Mouse (Mus musculus): ENCODE measurements around the gene Gpr15. TPM values are rescaled to one million over a fixed set of nuclear protein-coding genes. Genes with fewer than 3 reads are reported as not detected.

Gene Gpr15
- polyA plus RNA-seq, 1 experiment from 2014 or later, result not detected

DNA sequence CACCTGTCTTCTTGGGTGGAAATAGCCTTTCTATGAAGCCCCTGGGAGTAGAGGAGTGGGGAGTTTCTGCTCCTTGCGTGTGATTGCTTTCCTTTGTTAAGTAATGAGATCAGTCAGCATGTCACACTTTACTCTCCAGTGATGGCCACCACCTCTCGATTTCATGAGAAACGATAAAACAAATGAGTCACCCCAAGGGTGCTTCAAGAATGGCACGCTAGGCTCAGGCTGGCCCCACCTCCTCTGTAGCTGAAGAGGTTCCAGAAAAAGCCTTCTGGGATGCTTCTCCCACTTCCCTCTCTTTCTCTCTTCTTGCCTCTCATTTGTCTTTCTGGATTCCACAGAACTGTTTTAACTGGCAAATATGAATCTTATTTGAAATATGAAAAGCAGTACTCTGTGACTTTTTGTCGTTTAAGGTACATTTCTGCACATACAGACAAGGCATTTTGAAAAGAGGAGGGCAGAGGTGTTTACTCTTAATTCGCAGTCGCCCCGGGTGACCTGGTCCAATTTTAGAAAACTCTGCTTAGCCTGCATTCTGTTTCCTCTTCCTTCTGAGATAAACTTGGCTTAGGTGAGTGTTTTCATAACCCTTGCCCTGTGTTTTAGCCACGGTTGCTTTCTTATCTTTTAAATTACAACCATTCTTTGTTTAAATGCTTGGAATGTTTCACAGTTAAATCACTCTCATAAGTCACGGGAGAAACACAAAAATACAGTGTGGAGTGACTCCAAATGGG is 15.3 kb downstream of the Gpr15 start:
- ATAC-seq (no peak), DNase-seq (no peak)
- Histone ChIP-seq H3K4me2 (ENCODE audit: low read depth, low read length) (no peak overlapping the region), H3K36me3 (replicated peaks; ENCODE audit: insufficient read depth, low read length) (no peaks in the 10 kb centered on the region), H3K9ac (replicated peaks) (no peak overlapping the region), H3K4me1 (ENCODE audit: insufficient read depth) (no peaks in the 10 kb centered on the region), H3K27ac (ENCODE audit: low read depth) (no peak overlapping the region), H3K4me3 (ENCODE audit: low read depth, low read length) (no peak overlapping the region), H3K9me3 (ENCODE audit: low read length) (no peaks in the 10 kb centered on the region), H3K27me3 (ENCODE audit: insufficient read depth, low read length) (0 out of 2 replicates have a peak, but pooled peaks cover 5% of the 10 kb centered on the region)
- WGBS (ENCODE audit: insufficient replicate concordance), result 18% methylated on average over 10 of the region's 10 CpGs
- TF ChIP-seq CTCF (IDR thresholded peaks at IDR 0.05; ENCODE audit: low read depth) (no peak), EP300 (IDR thresholded peaks at IDR 0.05; ENCODE audit: low read depth) (no peak)

DNA sequence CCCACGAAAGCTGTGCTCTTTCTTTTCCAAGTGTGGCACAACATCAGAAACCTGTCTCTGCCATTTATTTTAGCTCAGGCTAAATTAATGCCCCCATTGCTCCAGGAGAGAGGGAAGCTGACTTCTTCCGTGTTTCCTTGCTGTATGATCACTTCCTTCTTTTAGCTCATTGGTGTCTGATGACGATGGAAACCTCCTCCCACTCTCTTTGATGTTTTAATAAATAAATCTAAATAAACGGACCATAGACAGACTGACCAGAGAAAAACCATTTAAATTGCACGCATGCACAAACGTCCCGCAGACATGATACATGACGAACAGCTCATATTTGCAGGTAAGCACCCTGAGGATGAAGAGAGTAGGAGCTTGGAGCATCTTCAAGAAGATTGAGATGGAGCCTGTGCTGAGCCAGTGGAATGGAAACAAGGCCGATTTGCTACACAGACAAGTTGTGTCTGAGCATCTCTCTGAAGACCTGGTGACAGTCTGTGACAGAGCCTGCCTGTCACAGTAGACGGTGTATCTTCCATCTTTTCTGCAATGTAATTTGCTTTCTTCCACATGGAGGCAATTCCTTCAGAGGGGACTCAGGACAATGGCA is 16.4 kb downstream of the Gpr15 start:
- WGBS (ENCODE audit: insufficient replicate concordance), result 77% methylated on average over 10 of the region's 10 CpGs
- H3K27ac ChIP-seq (ENCODE audit: low read depth), result no peak overlapping the region
- H3K4me1 ChIP-seq (ENCODE audit: insufficient read depth), result no peaks in the 10 kb centered on the region
- H3K36me3 ChIP-seq (replicated peaks; ENCODE audit: insufficient read depth, low read length), result no peaks in the 10 kb centered on the region
- TF ChIP-seq CTCF (IDR thresholded peaks at IDR 0.05; ENCODE audit: low read depth) (no peak), EP300 (IDR thresholded peaks at IDR 0.05; ENCODE audit: low read depth) (no peak)
- no peaks in the 10 kb centered on the region for H3K9me3 ChIP-seq (ENCODE audit: low read length)
- no peak overlapping the region for H3K9ac ChIP-seq (replicated peaks)
- no peak overlapping the region for H3K4me3 ChIP-seq (ENCODE audit: low read depth, low read length)
- H3K4me2 ChIP-seq (ENCODE audit: low read depth, low read length), result no peak overlapping the region
- 0 out of 2 replicates have a peak, but pooled peaks cover 5% of the 10 kb centered on the region for H3K27me3 ChIP-seq (ENCODE audit: insufficient read depth, low read length)
- DNase-seq (no peak), ATAC-seq (no peak)

DNA sequence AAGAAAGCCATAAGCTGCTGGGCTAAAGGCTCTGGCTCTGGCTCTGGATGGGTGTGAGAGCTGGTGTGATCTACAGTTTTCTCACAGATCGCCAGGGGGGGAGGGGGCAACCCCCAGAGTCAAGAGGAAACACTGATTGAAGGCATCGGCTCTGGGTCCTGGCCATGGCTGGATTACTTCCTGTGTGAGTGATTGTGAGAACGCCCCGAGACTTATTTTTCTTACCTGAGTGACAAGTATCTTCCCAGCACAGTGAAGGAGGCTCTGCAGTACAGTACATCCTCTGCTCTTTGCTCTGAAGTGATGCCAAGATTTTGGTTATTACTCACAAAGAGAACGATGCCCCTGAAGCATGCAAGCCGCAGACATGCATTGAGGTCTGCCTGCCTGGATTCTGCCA is 17.1 kb downstream of the Gpr15 start:
- Histone ChIP-seq H3K4me3 (ENCODE audit: low read depth, low read length) (no peak overlapping the region), H3K4me2 (ENCODE audit: low read depth, low read length) (no peak overlapping the region), H3K9me3 (ENCODE audit: low read length) (no peaks in the 10 kb centered on the region), H3K4me1 (ENCODE audit: insufficient read depth) (no peaks in the 10 kb centered on the region), H3K27me3 (ENCODE audit: insufficient read depth, low read length) (0 out of 2 replicates have a peak, but pooled peaks cover 5% of the 10 kb centered on the region), H3K27ac (ENCODE audit: low read depth) (no peak overlapping the region), H3K36me3 (replicated peaks; ENCODE audit: insufficient read depth, low read length) (no peaks in the 10 kb centered on the region), H3K9ac (replicated peaks) (no peak overlapping the region)
- ATAC-seq (no peak), DNase-seq (no peak)
- WGBS (ENCODE audit: insufficient replicate concordance), result 56% methylated on average over 6 of the region's 6 CpGs
- TF ChIP-seq CTCF (IDR thresholded peaks at IDR 0.05; ENCODE audit: low read depth) (no peak), EP300 (IDR thresholded peaks at IDR 0.05; ENCODE audit: low read depth) (no peak)

DNA sequence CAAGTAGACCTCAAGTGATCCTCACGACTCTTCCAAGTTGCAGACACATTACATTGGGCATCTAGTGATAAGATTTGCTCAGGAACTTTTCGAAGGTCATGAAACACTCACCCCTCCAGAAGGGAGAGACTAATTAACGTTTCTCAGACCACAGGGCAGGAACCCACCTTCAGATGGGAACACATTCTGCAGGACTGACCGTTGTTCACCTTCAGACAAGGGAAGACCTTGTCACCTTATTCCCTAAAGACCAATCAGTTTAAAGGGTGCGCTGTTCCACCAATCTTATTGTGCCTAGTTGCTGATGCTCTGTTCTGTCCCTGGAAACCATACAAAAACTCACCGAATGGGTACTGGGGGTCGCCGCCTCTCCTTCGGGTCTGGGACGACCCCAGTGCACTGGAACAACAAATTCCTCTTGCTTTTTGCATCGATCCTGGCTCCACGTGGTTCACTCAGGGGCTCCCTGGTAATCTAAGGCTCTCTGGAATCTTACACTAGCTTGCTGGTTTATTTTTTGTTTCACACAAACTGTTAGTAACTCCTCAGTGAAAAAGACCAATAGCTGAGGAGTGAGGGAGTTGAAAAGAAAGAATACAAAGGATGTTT is 17.9 kb downstream of the Gpr15 start:
- TF ChIP-seq EP300 (IDR thresholded peaks at IDR 0.05; ENCODE audit: low read depth) (no peak), CTCF (IDR thresholded peaks at IDR 0.05; ENCODE audit: low read depth) (no peak)
- WGBS (ENCODE audit: insufficient replicate concordance), result 76% methylated on average over 12 of the region's 12 CpGs
- Histone ChIP-seq H3K4me3 (ENCODE audit: low read depth, low read length) (no peak overlapping the region), H3K9ac (replicated peaks) (no peak overlapping the region), H3K27me3 (ENCODE audit: insufficient read depth, low read length) (0 out of 2 replicates have a peak, but pooled peaks cover 5% of the 10 kb centered on the region), H3K27ac (ENCODE audit: low read depth) (no peak overlapping the region), H3K4me2 (ENCODE audit: low read depth, low read length) (no peak overlapping the region), H3K9me3 (ENCODE audit: low read length) (no peaks in the 10 kb centered on the region), H3K36me3 (replicated peaks; ENCODE audit: insufficient read depth, low read length) (no peaks in the 10 kb centered on the region), H3K4me1 (ENCODE audit: insufficient read depth) (no peaks in the 10 kb centered on the region)
- DNase-seq (no peak), ATAC-seq (no peak)

DNA sequence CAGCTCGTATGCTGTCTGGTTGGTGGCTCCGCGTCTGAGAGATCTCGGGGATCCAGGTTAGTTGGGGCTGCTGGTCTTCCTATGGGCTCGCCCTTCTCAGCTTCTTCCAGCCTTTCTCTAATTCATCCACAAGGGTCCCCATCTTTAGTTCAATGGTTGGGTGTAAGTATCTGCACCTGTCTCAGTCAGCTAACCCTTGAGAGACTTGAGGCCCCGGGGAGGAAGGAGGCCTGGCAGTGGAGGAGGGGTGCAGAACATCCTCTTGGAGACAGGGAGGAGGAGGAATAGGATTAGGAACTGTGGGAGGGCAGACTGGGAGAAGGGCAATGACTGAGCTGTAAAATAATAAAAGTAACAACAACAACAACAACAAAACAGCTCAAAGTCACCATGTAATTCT is 18.7 kb downstream of the Gpr15 start:
- 83% methylated on average over 6 of the region's 6 CpGs for WGBS (ENCODE audit: insufficient replicate concordance)
- H3K27me3 ChIP-seq (ENCODE audit: insufficient read depth, low read length), result 0 out of 2 replicates have a peak, but pooled peaks cover 5% of the 10 kb centered on the region
- no peak for ATAC-seq
- no peak overlapping the region for H3K4me2 ChIP-seq (ENCODE audit: low read depth, low read length)
- no peak for TF ChIP-seq EP300 (IDR thresholded peaks at IDR 0.05; ENCODE audit: low read depth)
- TF ChIP-seq CTCF (IDR thresholded peaks at IDR 0.05; ENCODE audit: low read depth), result no peak
- no peaks in the 10 kb centered on the region for H3K9me3 ChIP-seq (ENCODE audit: low read length)
- no peak overlapping the region for H3K27ac ChIP-seq (ENCODE audit: low read depth)
- no peak for DNase-seq
- no peaks in the 10 kb centered on the region for H3K4me1 ChIP-seq (ENCODE audit: insufficient read depth)
- no peak overlapping the region for H3K4me3 ChIP-seq (ENCODE audit: low read depth, low read length)
- no peaks in the 10 kb centered on the region for H3K36me3 ChIP-seq (replicated peaks; ENCODE audit: insufficient read depth, low read length)
- no peak overlapping the region for H3K9ac ChIP-seq (replicated peaks)

DNA sequence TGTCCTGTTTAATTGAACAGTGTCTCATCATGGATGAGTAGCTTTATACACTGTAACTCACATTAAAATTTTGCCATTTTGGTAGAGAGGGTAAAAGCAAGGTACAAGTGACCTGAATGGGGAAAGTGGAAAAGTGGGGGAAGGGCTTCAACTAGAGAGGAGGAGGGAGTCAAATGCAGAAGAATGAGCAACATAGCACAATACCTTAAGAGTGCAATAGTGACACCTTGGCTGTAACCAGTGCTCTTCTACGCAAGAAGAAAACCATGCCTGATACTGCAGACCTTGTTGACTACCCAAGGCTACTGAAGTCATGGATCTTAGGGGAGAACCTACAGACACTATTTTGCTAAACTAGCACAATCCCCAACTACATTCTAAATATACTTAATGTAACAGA is 21.6 kb downstream of the Gpr15 start:
- no peak overlapping the region for H3K9ac ChIP-seq (replicated peaks)
- 86% methylated on average over 1 of the region's 1 CpGs for WGBS (ENCODE audit: insufficient replicate concordance)
- H3K36me3 ChIP-seq (replicated peaks; ENCODE audit: insufficient read depth, low read length), result no peaks in the 10 kb centered on the region
- no peaks in the 10 kb centered on the region for H3K4me1 ChIP-seq (ENCODE audit: insufficient read depth)
- H3K4me2 ChIP-seq (ENCODE audit: low read depth, low read length), result no peak overlapping the region
- H3K4me3 ChIP-seq (ENCODE audit: low read depth, low read length), result no peak overlapping the region
- H3K27ac ChIP-seq (ENCODE audit: low read depth), result no peak overlapping the region
- DNase-seq, result no peak
- ATAC-seq, result no peak
- no peaks in the 10 kb centered on the region for H3K9me3 ChIP-seq (ENCODE audit: low read length)
- H3K27me3 ChIP-seq (ENCODE audit: insufficient read depth, low read length), result 0 out of 2 replicates have a peak, but pooled peaks cover 3% of the 10 kb centered on the region
- no peak for TF ChIP-seq CTCF (IDR thresholded peaks at IDR 0.05; ENCODE audit: low read depth)
- TF ChIP-seq EP300 (IDR thresholded peaks at IDR 0.05; ENCODE audit: low read depth), result no peak

Measured in liver, postnatal 0 days (tissue).